Mouse (Mus musculus) bone marrow, adult 2 months (tissue): ENCODE measurements around the gene Fgf15.

Source experiments
- CTCF ChIP-seq: fragments of 200-500 bp; IDR thresholded peaks from 2 replicates; pipeline ENCODE4 v1.5.1; 2011; ENCODE audit warnings: low read length, control low read depth; ENCODE audit not compliant: control insufficient read depth, insufficient read depth
- POLR2A ChIP-seq: fragments of 200-500 bp; IDR thresholded peaks from 2 replicates; pipeline ENCODE4 v1.6.1; 2011; ENCODE audit warnings: low read depth, mild to moderate bottlenecking, control low read depth, low read length, borderline replicate concordance; ENCODE audit not compliant: control insufficient read depth

GRCm38 (mm10) chr7:144867161-144867560 is 29.2 kb upstream of the Fgf15 start:
- TF ChIP-seq CTCF (no peak), POLR2A (no peak)
